Mouse (Mus musculus) thymus, adult 2 months (tissue): Measurements from ENCODE around the gene Rreb1.

Source experiments
- CTCF ChIP-seq: fragments of 200-500 bp; IDR thresholded peaks from 2 replicates; pipeline ENCODE4 v1.5.1; 2012; ENCODE audit warnings: mild to moderate bottlenecking, control low read depth, low read length, moderate library complexity, borderline replicate concordance; ENCODE audit not compliant: control insufficient read depth, poor library complexity, insufficient read depth; ENCODE audit errors: extremely low read depth
- POLR2A ChIP-seq: fragments of 200-500 bp; IDR thresholded peaks from 2 replicates; pipeline ENCODE4 v1.6.1; 2012; ENCODE audit warnings: mild to moderate bottlenecking, low read length, control low read depth, moderate library complexity; ENCODE audit not compliant: control insufficient read depth, poor library complexity, insufficient read depth; ENCODE audit errors: extremely low read depth

DNA sequence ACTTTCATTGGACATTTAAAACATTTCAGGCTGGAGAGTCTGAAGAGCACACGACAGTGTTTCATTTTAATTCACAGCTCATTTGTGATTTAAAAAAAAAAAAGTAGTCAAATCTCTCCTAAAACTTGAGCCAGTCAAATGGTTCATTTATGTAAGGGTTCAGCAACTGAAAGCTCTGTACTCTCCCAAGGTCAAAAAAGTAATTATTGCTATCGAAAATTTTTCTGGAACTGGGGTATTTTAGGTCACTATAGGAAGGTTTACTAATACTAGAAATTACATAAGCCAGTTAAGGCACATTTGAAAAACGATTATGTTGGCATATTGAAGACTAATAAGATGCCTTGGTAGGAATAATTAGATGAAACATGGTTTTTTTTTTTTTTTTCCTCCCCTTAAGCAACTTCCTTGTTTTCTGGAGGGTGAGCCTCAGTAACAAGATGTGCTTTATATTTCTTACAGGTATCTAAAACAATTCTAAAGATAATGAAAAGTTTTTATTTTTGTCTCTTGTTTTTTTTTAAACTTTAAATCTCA, 77.1 kb downstream of the Rreb1 start:
- TF ChIP-seq CTCF (no peak), POLR2A (no peak)
